Mouse (Mus musculus) heart, adult 2 months (tissue): Measurements from ENCODE around the gene 4933411K16Rik.

Experiments
- CTCF ChIP-seq: fragments of 200-600 bp; IDR thresholded peaks from 2 replicates; pipeline ENCODE4 v1.8.1; 2022; ENCODE audit warnings: antibody characterized with exemption, mild to moderate bottlenecking, moderate library complexity
- POLR2A ChIP-seq: fragments of 200-500 bp; IDR thresholded peaks from 2 replicates; pipeline ENCODE4 v1.6.1; 2011; ENCODE audit warnings: mild to moderate bottlenecking, low read depth, low read length, control low read depth; ENCODE audit not compliant: insufficient read depth

DNA sequence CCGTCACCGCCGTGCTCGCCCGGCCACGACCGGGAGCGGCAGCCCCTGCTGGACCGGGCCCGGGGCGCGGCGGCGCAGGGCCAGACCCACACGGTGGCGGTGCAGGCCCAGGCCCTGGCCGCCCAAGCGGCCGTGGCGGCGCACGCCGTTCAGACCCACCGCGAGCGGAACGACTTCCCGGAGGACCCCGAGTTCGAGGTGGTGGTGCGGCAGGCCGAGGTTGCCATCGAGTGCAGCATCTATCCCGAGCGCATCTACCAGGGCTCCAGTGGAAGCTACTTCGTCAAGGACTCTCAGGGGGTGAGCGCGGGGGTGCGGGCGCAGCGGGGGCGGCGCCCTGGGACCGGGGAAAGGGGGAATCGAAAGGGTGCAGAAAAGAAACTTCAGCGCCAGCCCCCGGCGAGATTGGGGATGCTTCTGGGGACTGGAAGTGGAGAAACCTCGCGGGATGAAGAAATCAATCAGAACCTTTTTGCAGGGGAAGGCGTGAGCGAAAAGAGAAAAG is 38.6 kb downstream of the 4933411K16Rik start:
- TF ChIP-seq CTCF, result no peak
- no peak for TF ChIP-seq POLR2A
